Mouse (Mus musculus) cerebellum, adult 8-10 months (tissue): Measurements from ENCODE around the gene Tbcc.

Source experiments
- DNase-seq: peaks from one replicate; pipeline ENCODE4 v3.0.0; 2022

The Tbcc gene

DNA sequence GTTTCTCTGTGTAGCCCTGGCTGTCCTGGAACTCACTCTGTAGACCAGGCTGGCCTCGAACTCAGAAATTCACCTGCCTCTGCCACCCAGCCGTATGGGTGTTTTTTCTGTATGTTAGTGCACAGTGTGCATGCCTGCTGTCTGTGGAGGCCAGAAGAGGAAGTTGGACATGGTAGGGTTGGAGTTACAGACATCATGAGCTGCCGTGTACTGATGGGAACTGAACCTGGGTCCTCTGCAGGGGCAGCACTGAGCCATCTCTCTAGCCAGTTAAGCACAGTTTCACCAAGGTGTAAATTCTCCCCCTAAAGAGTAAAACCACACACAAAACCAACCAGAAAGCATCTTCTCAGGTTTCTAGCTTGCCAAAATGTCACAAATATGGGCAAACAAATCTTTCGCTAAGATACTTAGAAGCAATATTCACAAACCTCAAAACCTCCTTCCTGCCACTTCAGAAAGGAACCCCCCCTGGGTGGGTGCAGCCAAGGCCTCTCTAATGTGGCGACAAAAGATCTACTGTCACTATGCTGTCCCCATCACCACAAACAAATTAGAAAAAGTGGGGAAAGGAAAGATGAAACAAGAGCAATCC is 20.2 kb upstream of the Tbcc start:
- DNase-seq = no peak

DNA sequence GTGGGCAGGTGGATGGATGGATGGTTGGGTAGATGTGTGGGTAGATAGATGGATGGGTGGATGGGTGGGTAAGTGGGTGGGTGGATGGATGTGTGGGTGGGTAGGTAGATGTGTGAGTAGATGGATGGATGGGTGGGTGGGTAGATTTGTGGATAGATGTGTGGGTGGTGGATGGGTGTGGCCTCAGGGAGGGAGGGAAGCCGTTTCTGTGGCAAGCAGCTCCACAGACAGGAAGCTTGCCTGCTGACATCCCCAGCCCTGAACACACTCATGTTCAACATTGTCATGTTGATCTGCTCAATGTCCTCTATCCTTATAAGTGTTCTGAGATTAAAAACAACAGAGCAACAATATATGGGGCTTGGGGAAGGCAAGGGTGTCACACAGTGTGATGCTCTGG is 19.6 kb upstream of the Tbcc start:
- DNase-seq = no peak

DNA sequence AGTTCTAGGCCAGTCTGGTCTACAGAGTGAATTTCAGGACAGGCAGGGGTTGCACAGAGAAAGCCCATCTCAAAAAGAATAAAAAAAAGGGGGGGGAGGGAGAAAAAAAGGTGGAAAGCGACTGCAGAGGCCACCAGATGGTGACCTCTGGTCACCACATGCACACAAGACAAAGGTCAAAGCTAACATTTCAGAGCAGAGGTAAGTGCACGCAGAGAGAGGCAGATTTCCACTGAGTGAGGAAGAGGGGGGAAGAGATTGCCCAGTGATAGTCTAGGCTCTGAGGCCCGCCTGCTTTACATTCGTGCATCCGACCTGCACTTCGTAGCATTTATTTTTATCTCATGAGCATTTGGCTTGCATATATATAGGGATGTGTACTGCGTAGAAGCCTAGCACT is 17.7 kb upstream of the Tbcc start:
- no peak for DNase-seq

GRCm38 (mm10) chr17:46874133-46874532 is 16.4 kb upstream of the Tbcc start:
- DNase-seq = no peak

GRCm38 (mm10) chr17:46875626-46876025 is 14.9 kb upstream of the Tbcc start:
- DNase-seq = no peak

DNA sequence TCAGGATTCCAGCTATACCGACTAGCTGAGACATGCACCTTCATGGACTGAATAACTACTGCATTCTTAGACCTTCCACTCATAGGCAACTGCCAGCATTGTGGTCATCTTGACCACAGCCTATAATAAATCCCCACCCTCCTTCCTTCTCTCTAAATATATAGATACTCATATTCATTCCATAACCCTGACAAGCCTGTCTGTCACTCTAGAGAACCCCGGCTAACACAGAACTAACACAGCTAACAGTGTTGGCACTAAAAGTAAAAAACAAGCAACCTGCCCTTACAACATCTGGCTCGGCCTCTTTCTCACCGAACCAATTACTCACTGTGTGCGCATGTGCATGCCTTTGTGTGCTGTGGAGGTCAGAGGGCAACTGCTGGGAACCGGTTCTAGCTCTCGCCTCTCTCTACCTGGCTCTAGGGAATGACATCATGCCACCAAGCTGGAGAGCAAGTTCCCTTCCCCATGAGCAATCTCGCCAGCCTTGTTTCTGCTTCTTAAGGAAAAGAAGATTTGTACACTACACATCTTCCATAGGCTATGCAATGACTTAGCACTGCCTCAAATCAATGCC is 14.0 kb upstream of the Tbcc start:
- no peak for DNase-seq

DNA sequence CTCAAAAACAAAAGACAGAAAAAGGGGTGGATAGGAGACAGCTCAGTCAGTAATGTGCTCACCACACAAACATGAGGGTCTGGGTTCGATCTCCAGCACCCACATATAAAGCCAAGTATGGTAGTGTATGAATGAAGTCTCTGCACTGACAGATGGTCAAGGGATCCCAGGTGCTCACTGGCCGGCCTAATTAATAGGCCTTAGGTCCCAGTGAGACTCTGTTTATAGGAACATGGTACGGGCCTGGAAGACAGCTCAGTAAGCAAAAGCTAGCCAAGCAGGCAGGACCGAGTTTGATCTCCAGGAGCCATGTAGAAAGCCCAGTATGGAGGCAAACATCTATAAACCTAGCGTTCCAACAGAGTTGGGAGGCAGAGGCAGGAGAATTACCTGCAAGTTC is 13.4 kb upstream of the Tbcc start:
- no peak for DNase-seq

GRCm38 (mm10) chr17:46879841-46880311 is 10.6 kb upstream of the Tbcc start:
- DNase-seq = no peak

DNA sequence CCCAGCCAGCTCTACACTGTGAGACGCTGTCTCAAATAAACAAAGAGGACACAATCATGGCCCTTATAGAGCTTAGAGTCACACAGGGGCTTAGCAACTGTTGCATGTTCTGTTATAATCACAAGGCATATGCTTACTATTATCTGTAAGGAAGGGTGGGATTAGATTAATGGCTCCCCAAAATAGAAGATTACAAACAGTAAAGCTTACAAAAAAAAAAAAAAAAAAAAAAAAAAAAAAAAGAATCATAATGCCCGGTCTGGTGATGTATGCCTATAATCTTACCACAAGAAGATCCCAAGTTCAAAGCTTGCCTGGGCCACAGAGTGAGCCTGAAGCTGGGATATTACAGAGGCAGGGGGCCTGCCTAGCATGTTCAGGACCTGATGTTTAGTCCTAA is 10.2 kb upstream of the Tbcc start:
- DNase-seq = no peak

DNA sequence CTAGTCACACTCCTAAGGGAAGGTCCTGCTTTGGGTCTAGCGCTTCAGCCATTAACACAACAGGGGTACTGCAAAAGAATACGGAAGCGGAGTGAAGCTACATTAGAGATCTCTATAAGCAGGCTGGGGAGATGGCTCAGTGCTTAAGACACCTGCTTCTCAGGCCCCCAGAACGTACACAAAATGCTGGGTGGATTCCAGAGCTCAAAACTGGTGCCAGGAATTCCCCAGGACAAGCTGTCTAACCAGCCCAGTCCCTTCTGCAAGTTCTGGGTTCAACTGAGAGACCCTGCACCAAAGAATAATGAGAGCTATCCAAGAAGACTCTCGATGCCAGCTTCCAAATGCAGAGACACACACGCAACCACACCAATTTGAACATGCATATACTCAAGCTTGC is 8.8 kb upstream of the Tbcc start:
- no peak for DNase-seq

DNA sequence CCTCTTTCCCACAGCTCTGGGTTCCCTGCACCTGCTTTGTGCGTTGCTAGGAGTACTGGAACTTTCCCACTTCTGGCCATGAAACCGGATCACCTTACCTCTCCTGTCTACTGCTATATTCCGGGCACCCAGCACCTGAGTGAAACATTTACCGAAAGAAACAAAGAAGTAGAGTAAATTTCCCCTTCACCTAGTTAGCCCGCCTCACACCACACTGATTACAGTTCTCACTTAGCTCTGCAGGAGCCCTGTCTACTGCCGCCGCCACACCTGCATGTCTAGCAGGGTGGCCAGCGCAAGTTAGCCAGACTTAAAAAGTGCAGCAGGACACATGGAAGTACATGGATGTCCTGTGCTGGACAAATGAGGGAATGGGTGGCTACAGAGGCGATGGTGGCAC is 7.4 kb upstream of the Tbcc start:
- DNase-seq = no peak

DNA sequence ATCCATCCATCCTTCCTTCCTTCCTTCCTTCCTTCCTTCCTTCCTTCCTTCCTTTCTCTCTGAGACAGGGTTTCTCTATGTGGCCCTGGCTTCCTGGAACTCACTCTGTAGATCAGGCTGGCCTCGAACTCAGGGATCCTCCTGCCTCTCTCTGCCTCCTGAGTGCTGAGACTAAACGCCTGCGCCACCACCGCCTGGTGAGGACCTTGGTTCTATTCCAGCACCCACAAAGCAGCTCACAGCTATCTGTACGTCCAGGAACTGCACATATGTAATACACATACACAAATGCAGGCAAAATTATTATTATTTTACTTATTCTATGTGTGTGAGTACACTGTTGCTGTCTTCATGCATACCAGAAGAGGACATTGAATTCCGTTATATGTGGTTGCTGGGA is 5.7 kb upstream of the Tbcc start:
- DNase-seq = no peak

GRCm38 (mm10) chr17:46885218-46885909 is 5.1 kb upstream of the Tbcc start:
- no peak for DNase-seq

GRCm38 (mm10) chr17:46885910-46886643 is 4.4 kb upstream of the Tbcc start:
- DNase-seq = no peak

- peak; percentile 56 for DNase-seq
Measured at GRCm38 (mm10) chr17:46888511-46889212, 1.8 kb upstream of the Tbcc start.

GRCm38 (mm10) chr17:46889450-46890084 is 917 bp upstream of the Tbcc start:
- DNase-seq = peak; percentile 86

DNA sequence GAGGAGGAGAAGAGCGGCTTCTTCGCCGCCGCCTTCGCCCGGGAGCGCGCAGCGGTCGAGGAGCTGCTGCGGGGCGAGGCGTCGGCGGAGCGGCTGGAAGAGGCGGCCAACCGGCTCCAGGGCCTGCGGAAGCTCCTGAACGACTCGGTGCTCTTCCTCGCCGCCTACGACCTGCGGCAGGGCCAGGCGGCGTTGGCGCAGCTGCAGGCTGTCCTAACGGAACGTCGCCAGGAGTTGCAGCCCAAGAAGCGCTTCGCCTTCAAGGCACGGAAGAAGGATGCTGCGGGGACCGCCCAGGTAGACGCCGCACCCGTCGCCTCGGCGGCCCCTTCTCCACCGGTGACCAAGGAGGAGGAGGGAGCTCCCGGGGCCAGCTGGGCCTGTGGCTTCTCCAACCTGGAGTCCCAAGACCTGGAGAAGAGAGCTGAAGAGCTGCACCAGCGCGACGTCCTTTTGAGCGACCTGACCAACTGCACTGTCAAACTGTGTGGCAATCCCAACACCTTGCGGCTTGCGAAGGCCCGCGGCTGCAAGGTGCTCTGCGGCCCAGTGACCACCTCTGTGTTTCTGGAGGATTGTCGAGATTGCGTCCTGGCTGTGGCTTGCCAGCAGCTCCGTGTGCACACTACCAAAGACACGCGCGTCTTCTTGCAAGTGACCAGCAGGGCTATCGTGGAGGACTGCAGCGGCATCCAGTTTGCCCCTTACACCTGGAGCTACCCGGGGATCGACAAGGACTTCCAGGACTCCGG is 535 bp downstream of the Tbcc start:
- peak; percentile 64 for DNase-seq

DNA sequence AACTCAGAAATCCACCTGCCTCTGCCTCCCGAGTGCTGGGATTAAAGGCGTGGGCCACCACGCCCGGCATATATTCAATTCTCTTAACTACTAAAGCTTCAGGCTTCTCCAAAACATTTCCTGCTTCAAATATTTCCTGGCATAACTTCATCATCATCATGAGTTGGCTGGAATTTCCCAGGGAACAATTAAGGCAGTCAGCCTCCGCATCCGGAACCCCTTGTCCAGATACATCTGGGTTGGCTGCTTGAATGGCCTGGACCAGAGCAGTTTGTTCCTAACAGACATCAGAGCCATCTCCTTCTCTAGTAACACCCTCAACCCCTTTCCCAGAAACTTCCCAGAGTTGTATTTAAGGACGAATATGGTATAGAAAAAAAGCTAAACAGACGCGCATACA is 4.9 kb downstream of the Tbcc start:
- DNase-seq = no peak

DNA sequence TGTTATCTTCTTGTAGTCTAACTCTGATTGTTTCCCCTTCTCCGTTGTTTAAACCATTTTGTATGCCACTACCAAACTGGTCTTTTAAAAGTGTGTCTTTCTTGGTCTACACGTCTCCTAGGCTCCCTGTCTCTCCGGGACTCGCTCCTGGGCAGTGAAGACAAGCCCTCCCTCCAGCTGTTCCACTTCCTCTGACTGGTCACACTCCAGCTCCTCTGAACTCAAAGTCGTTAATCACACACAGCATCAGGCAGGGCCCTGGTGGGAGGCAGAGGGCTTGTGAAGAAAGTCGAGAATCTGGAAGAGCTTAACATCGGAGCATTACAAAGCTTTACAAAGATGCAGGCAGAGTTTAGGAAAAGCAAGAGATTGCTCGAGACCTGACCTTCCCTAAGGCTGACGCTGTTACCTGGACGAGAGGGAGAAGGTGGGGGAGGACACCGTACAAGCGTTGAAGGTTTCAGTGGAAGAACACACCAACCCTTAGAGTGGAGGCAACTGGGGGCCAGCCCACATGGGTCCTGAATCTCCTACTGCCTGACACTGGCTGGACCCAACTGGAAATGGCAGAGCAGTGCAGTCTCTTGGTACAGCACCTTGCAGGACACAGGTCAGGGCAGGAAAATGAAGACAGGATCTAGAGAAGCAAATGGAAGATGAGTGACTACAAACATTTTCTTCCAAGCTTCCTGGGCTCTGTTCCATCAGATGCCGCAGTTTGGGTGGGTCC is 6.9 kb downstream of the Tbcc start:
- DNase-seq = no peak

- no peak for DNase-seq
Measured at GRCm38 (mm10) chr17:46900941-46901340, 10.5 kb downstream of the Tbcc start.

GRCm38 (mm10) chr17:46903876-46904490 is 13.5 kb downstream of the Tbcc start:
- peak; percentile 84 for DNase-seq
